Mouse (Mus musculus): ENCODE measurements around the gene Odr4. TPM values are rescaled to one million over a fixed set of nuclear protein-coding genes. Genes with fewer than 3 reads are reported as not detected.

The Odr4 gene
- total RNA-seq (2021), result 10 to 100 TPM; 46.1 to 52.4 TPM
- long read RNA-seq, experiment 1, transcript Odr4-205 (14 exons, 3,273 nt), result major isoform, 23 of 47 reads
- long read RNA-seq, experiment 1, partial matches to known transcripts, result 2 of 47 reads
- long read RNA-seq, experiment 1, other reads (novel, unspliced or antisense), result 22 of 47 reads
- long read RNA-seq, experiment 2, transcript Odr4-205 (14 exons, 3,273 nt), result major isoform, 20 of 43 reads
- long read RNA-seq, experiment 2, partial matches to known transcripts, result 3 of 43 reads
- long read RNA-seq, experiment 2, other reads (novel, unspliced or antisense), result 20 of 43 reads

DNA sequence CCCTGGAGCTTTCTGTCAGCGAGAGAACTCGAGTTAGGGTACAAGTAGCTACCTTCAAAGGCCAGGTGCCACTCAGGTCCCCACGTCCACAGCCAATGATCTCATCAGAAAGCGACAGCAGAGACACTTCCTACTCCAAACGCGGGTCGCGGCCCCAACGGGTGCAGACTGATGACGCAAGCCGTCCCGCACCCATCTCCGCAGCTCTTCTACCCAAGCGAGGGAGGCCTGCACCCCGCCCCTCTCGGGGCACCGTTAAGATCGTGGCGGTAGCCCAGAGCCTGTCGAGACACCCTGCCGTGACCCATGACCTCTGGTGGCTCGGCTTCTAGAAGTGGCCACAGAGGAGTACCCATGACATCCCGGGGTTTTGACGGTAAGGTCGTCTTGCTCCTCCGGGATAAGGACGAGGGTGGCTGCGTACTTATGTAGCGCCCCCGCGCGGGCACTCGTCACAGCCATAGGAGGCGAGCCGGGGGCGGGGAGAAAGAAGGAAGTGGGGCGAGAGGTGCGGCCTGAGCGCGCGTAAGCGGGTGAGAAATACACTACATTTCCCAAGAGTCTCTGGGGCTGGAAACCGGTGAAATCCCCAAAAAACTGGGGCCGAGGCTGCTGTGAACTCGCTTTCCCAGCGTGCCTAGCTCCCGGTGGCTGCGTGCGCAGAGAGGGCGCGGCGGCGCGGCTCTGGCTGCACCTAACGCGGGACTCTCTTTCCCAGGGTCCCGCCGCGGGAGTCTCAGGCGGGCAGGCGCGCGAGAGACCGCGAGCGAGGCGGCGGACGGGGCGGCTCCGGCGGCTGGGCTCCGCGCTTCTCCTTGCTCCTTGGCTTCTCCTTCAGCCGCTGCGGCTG is at the start of gene Odr4, which contains the start of gene Tpr:
TSS of gene Odr4 (minus strand) at position 443 of the 850 bp plus-strand sequence.
TSS of gene Tpr (plus strand) at position 201 of the 850 bp plus-strand sequence.
- DNase-seq (ENCODE audit: low spot score in 2 of 2), result peak; percentile 99 to 100

DNA sequence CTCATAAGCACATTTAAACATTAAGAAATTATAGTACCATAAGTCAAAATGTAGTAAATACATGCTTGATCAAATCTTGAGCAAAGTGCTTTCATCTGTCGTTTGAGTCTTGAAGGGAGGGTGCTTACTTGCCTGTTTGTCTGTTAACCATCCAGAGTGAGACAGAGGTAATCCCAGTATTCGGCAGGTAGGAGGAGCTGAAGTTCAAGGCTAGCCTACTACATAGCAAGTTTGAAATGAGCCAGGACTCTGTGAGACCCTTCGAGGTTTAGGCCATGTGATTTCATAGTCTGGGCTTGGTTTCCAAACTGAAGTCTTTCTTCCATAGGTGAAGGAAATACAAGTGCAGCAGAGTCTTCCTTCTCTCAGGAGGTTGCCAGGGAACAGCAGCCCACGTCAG is 48.9 kb upstream of the Odr4 start:
- DNase-seq (ENCODE audit: low spot score in 2 of 2), result no peak

GRCm38 (mm10) chr1:150438641-150439040 is 45.8 kb upstream of the Odr4 start:
- no peak for DNase-seq (ENCODE audit: low spot score in 2 of 2)

DNA sequence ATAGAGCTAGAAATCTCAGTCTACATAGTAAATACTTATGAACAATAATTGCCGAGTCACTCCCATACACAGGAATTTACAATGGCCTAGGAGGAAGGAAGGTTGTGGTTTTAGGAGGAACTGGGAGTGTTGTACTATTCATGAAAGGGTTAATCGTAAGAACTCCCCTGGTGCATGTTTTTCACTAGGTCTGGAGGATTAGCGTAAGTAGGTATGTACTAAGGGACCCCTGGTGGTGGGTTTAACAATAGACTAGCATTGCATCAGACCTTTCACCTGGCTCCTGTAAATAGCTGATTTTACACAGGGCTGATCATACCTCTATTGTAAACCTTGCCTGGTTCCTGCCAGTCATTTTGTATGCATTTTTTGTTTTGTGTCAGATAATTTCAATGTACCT is 33.3 kb upstream of the Odr4 start:
- DNase-seq (ENCODE audit: low spot score in 2 of 2), result no peak

DNA sequence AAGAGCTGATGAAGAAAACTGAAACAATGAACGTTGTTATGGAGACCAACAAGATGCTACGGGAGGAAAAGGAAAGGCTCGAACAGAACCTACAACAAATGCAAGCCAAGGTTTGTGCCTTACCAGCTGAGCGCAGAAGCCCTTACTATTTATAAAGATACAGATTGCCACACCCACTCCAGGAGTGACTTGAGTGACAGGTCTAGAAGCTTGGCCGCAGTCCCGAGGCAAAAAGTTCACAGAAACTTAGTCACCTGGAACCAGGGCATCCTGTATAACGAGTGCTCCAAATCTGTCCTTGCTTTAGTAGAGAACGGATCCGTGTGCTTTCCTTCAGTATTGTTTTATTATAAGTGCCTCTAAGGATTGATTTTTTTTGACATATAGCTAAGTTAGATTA is 32.8 kb upstream of the Odr4 start:
- no peak for DNase-seq (ENCODE audit: low spot score in 2 of 2)

- DNase-seq (ENCODE audit: low spot score in 2 of 2), result no peak
Measured at GRCm38 (mm10) chr1:150418426-150418825, 25.5 kb upstream of the Odr4 start.

DNA sequence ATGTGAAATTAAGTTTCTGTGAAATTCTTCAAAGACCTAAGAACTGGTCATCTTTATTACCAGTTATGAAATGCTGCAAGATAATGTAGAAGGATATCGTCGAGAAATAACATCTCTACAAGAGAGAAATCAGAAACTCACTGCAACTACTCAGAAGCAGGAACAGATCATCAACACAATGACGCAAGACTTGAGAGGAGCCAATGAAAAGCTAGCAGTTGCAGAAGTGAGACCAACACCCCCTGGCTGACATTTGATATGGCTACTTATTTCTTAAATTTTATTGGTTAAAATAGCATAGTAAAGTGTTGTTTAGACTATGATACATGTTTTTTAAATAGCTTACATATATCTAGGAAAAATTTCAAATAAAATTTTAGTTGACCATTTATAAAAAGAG is 23.1 kb upstream of the Odr4 start:
- no peak for DNase-seq (ENCODE audit: low spot score in 2 of 2)

DNA sequence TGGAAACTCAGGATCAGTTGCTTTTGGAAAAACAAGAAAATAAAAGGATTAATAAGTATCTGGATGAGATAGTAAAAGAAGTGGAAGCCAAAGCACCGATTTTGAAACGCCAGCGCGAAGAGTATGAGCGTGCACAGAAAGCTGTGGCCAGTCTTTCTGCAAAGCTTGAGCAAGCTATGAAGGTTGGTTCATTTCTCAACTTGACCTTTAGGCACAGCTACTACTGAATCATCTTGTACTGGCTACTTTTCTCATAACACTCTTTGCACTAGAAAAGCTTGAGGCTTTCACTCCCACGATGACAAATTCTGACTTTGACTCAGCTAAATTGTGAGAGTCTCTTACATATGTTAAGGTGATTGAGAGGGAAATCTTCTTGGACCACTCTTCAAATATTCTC is 17.1 kb upstream of the Odr4 start:
- no peak for DNase-seq (ENCODE audit: low spot score in 2 of 2)

GRCm38 (mm10) chr1:150407285-150407684 is 14.4 kb upstream of the Odr4 start:
- no peak for DNase-seq (ENCODE audit: low spot score in 2 of 2)

GRCm38 (mm10) chr1:150404555-150404954 is 11.7 kb upstream of the Odr4 start:
- no peak for DNase-seq (ENCODE audit: low spot score in 2 of 2)

GRCm38 (mm10) chr1:150403914-150404313 is 11.0 kb upstream of the Odr4 start:
- no peak for DNase-seq (ENCODE audit: low spot score in 2 of 2)

- DNase-seq (ENCODE audit: low spot score in 2 of 2), result no peak
Measured at GRCm38 (mm10) chr1:150396001-150396400, 3.1 kb upstream of the Odr4 start.

DNA sequence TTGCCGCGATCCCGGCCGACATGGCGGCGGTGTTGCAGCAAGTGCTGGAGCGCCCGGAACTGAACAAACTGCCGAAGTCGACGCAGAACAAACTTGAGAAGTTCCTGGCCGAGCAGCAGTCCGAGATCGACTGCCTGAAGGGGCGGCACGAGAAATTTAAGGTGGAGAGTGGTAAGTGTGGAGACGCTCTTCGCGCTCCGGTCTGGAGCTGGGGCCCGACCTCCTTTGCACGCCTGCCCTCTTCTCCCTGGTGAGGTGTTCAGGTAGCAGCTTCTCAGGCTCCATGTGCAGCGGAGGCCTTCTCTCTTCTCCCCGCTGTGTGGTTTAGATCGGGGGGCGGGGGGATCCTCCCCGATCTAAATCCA is 590 bp upstream of the Odr4 start:
- DNase-seq (ENCODE audit: low spot score in 2 of 2), result no peak

DNA sequence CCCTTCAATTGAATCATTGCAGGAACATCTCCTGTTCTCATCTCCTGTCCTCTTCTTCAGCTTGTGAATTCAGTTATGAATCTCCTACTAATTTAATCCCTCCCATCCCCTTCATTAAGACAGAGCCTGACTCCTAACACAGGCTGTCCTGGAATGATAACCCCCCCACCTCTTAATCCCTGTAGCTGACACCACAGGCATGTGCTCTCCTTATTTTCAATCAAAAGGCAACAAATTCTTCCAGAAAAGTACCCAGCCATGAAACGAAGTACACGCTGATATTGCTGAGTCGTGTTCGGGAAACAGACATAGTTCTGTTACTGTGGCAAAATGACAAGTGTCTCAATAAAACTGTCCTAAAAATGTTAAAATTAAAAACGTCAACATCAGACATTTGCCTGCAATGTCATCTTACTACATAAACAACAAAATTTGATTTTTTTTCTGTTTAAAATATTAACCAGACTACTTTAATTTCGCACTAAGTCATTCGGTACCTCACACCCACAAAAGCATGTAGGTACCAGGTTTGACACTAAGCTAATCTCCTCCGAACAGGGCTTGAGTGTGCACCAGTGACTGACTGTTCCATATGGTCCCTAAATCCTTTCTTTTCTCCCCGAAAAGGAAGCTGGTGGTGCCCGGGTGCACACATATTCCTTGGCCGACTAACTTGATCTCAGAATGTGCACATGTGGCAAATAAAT is 796 bp downstream of the Odr4 start:
- DNase-seq (ENCODE audit: low spot score in 2 of 2), result no peak

DNA sequence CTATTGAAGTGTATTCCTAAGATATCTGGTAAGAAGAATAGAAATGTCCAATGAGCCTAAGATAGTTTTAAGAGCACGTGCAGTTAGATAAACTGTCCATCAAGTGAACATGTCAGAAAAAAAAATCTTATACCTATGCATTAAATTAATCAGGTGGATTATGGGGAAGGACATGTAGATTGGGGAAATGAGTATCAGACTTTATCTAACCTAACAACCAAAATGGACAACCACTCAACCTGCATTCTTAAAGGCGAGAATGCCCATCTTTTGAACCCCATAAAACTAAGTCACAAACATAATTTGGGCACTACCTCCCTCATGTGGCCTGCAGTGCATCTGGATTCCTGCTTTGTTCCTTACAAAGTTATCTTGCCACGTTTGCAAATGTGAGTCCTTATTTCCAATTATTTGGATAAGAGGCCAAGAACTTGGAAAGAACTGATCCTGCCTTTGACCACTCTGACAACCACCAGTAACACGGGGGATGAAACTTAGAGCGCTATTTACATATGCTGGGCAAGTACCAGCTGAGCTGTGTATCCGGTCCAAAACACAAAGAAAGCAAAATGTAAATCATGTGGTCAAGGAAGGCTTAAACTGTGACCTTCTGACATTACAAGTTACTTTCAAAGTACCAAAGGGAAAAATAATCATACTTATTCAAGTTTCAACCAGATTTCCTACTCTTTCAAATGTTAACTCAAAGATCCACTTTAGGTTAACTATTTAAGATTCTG is 3.3 kb downstream of the Odr4 start:
- no peak for DNase-seq (ENCODE audit: low spot score in 2 of 2)

- no peak for DNase-seq (ENCODE audit: low spot score in 2 of 2)
Measured at GRCm38 (mm10) chr1:150387572-150387971, 5.3 kb downstream of the Odr4 start.

GRCm38 (mm10) chr1:150384138-150384537 is 8.7 kb downstream of the Odr4 start:
- DNase-seq (ENCODE audit: low spot score in 2 of 2), result peak in 1 of 2 experiments; percentile 22

DNA sequence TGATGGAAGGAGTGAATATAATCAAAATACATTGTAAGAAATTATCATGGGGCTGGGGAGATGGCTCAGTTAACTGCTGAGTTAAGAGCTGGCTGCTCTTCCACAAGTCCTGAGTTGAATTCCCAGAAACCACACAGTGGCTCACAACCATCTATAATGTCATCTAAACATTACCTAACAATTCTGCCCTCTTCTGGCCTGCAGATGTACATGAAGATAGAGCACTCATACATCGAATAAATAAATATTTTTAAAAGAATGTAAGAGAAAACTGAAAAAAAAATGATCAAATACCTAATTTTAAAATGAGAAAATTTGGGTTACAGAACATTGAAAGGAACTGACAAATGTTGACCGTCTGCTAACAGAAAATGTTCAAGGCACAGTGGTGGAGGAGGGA is 18.6 kb downstream of the Odr4 start:
- DNase-seq (ENCODE audit: low spot score in 2 of 2), result no peak

GRCm38 (mm10) chr1:150372895-150373294 is 20.0 kb downstream of the Odr4 start:
- DNase-seq (ENCODE audit: low spot score in 2 of 2), result no peak

- no peak for DNase-seq (ENCODE audit: low spot score in 2 of 2)
Measured at GRCm38 (mm10) chr1:150360864-150361263, 32.0 kb downstream of the Odr4 start.

DNA sequence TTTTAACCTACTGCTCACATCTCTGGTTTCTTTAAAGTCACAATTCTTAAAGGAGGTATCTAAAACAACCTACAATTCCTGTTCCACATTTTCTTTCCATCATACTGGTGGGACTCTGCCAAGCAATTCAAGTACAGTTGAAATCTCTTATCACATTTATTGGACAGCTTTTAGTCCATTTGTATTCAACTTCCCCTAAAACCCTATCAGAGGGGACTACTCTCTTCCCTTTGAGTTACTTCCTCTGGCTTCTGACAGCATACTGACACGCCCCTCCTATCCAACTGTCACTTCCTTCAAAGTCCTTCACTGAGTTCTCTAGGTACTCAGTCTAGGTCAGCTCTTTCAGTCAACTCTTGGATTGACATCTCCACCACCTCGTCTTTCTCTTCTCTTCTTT is 57.8 kb downstream of the Odr4 start:
- no peak for DNase-seq (ENCODE audit: low spot score in 2 of 2)
